Mouse (Mus musculus) kidney, adult 9 months (tissue): ENCODE data around the gene Bsn.
"Not testable (repeated sequence)": the region's sequence is repeated elsewhere in the genome, so short reads cannot be mapped to it uniquely, and the experiment has no call there.

Experiments
- DNase-seq: peaks from one replicate; pipeline ENCODE4 v3.0.0; 2022

Gene Bsn

DNA sequence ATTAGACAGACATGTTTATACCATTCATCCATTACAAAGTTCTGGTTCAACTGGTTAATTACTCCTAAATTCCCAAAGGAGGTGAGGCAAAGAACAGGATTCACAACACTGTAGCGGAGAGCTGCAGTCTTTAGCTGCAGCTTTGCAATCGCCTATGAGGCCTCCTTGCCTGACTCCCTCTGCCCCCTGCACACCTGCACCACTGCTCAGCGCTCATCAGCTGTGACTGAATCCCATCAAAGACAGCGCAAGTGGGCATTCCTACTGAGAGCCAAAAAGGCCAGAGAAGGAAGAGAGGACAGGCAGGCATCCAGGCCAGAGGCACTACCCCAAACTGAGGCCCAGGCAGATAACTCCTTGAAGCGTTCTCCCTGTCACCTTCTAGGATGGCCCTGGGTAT, 42.6 kb downstream of the Bsn start:
- DNase-seq: no peak

DNA sequence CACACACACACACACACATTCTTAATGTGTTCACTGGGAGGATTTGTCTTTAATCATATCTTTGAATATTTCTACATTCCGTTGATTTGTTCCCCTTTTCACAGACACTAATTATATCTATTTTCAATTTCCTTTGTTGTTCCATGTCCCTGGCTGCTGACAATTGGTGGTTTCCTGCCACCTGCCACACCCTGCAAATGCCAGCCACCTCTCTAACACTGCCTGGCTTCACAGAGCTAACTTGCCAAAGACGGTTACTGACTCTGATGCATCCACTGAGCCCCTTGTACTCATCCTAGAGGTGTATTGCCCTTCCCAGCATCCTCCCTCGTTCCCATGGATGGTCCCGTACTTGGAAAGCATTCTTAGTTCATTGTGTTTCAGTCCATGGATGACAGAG, 43.7 kb downstream of the Bsn start:
- no peak for DNase-seq

DNA sequence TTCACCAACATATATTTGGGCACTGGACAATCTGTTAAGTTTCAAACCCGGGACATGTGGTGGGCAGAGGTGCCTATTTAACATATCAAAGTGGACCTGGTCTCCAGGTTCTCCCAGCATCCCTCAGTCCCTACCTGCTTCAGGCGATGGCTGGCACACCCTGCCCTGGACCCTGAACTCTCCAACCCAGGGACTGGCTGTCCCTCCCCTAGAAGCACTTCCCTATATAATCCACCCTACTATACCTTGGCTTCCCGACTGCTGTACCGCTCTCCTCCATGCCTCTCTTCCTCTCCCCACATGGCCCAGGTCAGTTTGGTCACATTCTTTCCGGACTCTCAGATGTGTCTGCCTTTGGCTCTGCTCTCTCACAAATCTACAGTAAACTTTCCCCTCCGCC, 44.4 kb downstream of the Bsn start:
- DNase-seq: no peak

DNA sequence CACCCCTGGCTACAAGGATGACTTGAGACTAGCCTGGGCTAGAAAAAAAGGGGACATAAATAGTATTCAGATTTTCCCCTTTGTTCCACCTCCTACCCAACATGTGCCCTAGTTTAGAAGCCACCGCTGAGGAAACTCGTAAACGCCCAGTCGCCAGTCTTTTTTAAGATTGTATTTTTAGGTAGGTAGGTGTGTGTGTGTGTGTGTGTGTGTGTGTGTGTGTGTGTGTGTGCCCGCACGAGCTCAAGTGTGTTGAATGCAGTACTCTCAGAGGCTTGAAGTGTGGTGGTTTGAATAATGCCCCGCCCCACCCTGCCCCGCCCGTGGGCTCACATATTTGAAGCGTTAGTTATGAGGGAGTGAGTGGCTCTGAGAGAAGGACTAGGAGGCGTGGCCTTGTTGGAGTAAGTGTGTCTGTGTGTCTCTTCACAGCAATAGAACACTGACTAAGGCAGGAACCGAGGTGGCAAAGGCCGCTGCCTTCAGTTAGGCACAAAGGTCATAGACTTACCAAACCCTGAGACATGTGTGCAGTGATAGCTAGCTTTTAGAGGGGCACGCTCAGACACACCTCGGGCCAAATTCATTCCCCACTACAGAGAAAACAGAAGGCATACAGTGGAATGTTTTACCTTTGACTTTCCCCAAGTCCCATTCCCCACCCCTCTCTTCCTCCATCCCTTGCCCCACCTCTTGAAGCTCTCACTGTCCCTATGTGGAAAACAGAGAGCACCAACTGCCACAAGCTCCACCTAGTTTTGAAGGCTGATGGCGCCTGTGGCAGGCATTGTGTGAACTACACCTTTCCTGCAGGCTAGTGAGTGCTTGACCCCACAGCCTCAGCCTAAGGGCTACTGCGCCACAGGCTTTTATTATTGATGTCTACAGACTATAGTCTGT, 45.6 kb downstream of the Bsn start:
- no peak for DNase-seq

DNA sequence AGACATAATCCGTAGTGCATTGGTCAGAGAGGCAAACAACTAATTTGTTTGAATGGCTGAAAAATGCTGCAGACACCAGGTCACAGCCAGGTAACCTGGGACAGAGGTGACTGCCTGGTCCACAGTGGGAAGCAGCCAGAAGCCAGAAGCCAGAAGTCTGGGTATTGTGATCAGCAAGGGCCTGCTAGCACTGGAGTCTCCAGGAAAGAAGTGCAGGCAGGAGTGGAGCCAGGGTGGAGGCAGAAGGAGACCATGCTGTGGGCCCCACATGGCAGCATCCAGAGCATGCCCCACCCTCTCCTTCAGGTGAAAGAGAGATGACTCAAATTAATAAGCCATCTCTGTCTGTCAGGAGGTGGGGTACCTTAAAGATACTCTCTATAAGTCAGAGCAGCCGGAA, 46.7 kb downstream of the Bsn start:
- DNase-seq: no peak

DNA sequence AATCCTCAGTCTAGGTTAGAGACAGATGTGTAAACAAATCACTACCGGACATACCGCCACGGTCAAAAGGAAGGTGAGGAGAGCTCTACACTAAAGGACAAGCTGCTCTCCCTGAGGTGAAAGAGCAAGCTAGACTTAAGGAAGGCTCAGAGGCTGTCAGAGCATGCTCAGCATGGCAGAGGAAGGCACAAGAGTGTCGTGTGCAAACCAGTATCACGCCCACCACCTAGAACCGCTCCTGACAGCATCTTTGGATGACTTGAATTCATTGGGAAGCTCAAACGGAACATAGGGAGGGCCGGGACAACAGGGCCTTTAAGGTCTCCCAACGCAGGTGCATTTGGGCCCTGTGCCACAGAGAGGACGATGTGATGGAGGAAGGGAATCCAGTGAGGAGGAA, 48.8 kb downstream of the Bsn start:
- DNase-seq: no peak

DNA sequence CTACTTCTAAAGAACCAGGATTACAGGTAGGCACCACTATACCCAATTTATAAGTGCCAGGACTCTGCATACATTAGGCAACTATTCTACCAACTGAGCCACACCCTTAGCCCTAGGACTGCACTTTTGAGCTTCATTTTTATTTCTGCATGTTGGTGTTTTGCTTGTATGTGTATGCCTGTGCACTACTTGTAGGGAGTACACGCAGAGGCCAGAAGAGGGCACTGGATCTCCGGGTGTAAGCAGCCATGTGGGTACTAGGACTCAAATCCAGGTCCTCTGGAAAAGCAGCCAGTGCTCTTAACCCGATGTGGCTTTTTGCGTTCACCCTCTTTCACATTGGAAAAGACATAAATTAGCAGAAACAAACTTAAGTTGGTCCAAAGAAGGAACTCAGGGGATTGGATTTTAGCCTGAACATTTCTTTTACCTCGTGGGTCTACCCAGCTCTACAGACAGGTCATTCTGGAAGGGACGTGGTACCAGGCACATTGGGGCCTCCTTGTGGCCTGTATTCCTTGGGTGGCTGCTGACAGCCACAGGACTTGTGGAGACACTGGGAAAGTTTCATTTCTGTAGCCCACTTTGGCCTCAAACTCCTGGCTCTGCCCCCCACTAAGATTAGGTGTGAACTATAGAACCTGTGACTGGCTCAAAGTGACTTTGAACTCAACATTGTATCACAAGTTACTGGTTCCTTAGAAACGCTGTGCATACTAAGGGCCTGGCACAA, 50.1 kb downstream of the Bsn start:
- peak; percentile 22 for DNase-seq

DNA sequence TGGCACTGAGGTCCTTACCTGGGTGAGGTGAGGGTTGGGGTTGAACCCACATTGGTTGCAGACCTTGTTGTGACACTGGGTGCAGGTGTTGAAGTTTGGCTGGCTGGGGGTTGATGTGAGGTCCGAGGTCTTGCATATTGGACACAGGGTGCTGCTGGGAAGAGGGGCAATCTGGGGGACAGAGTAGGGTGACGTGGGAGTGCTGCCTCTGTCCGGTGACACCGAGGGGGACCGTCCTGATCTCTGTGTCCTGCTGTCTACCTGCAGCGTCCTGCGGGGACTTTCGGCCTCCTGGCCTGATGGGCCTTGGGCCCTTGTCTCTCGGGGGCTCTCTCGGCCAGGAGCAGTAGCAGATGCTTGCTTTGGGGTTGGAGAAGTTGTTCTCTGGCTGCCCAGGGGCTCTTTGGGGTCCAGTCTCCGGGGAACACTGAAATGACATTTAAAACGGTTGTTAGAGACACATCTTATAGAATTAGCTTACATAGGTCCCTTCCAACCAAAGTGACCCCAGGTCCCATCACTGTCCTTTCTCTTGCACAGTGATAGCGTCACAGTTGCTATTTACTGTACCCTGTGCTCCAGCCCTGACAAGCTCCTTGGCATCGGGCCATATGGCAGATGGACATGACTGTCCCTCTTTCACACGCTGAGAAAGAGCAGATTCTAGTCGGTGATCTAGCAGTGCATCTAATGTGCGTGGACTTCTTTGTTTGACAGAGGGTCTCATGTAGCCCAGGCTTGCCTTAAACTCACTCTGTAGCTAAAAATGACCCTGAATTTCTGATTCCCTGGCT, 50.8 kb downstream of the Bsn start:
- no peak for DNase-seq

DNA sequence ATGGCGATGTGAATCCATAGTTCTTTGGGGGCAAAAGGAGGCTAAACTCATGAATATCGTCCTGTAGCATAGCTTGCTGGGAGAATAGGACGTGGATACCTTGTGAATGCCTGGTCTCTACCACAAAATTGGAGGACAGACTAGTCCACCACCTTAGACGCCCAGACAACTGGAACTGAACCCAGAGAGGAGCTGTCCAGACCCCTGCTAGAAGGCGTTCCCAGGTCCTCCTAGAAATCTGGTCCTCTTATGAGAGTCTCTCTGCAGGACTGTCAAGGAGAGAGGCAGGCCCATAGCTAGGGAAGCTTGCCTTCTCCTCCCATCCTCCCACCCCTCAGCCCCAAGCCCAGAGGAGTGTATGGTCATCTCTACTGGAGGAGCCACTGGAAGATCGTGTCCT, 52.1 kb downstream of the Bsn start:
- DNase-seq: no peak

DNA sequence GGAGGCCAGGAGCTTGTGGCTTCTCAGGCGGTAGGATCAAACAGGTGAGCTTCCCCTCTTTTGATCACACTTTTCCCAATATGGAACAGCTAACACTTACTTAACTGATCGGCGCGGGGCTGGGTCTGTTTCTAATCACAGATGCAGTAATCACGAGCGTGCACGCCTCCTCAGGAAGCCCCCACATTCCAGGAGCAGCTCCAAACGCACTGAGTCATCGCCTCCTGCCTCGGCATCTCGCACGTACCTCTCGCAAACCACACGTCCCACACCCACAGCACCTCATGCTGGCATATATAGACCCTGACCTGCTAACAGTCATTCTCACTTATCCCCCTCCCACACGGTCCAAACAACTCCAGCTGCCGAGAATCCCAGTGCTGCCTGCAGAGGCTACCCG, 52.7 kb downstream of the Bsn start:
- DNase-seq: no peak

DNA sequence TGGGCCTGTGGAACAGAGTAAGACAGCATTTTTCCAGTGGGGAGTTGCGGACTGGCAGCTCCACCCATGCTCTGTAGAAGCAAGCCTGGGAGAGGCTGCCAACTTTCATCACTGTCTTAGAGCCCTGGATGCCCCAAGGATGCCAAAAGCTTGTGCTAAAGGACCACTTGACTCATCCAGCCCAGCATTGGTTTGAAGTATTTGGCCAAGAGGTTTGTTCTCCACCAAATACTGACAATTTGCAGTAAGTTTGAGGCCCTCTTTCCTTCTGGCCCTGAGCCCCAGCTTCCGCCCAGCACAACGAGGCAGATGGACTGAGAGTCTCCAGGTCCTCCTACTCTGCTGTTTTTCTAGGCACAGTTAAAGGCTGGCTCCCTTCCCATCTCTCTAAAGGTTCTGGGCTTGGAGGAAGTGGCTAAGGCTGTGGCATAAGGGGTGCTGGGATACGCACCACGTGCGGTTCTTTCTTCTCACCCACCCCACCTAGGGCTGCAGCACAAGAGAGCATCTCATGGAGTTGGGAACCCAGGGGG, 53.2 kb downstream of the Bsn start:
- no peak for DNase-seq

DNA sequence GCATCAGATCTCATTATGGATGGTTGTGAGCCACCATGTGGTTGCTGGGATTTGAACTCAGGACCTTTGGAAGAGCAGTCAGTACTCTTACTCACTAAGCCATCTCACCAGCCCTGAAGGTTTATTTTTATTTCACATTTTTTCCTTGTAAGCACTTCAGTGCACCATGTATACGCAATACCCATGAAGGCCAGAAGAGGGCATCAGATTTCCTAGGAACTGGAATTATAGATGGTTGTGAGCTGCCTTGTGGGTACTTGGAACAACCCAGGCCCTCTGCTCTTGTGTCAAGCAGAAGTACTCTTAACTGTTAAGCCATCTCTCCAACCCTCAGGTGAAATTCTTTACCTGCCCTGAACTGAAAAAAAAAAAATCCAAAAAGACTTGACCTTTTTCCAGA, 54.0 kb downstream of the Bsn start:
- DNase-seq: peak; percentile 46

DNA sequence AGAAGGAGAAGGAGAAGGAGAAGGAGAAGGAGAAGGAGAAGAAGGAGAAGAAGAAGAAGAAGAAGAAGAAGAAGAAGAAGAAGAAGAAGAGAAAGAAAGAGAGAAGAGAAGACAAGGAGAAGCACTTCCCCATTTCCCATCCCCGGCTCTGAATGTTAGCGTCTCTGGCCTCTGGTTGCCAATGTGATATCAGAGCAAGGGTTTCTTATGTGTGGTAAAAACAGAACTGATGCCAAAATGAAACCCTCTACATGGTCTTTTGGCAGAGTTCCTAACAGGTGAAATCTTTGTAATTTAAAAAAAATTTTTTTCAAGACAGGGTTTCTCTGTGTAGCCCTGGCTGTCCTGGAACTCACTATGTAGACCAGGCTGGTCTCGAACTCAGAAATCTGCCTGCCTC, 54.5 kb downstream of the Bsn start:
- DNase-seq: not testable (repeated sequence)

DNA sequence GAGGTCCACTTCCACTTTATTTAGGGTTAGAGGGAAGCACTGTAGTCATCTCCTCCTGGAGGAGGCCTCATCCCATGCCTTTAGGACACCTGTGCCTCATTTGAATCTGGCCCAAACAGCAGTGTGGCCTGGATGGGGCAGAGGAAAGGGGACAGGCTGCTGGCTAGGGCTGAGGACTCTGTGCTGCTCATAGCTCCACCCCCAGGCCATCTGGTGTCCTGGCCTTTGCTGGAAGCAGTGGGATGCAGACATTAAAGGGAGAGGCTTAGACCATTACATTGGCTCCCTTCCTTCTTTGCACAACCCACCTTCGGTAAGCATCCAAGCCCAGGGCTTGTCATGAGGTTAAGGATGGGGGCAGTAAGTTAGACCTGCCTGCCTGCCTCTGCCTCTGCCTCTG, 56.7 kb downstream of the Bsn start:
- no peak for DNase-seq

DNA sequence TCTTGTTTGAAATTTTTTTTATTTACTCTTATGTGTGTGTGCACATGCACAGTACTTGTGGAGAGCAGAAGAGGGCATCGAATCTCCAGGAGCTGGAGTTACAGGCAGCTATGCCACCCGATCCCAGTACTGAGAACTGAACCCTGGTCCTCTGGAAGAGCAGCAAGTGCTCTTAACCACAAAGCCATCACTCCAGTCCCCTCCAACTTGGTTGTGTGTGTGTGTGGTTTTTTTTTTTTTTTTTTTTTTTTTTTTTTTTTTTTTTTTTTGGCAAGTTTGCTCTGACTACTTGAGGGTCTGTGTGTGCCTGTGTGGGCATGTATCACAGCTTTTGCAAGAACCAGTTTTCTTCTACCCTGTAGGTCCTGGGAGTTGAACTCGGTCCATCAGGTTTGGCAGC, 57.8 kb downstream of the Bsn start:
- no peak for DNase-seq

DNA sequence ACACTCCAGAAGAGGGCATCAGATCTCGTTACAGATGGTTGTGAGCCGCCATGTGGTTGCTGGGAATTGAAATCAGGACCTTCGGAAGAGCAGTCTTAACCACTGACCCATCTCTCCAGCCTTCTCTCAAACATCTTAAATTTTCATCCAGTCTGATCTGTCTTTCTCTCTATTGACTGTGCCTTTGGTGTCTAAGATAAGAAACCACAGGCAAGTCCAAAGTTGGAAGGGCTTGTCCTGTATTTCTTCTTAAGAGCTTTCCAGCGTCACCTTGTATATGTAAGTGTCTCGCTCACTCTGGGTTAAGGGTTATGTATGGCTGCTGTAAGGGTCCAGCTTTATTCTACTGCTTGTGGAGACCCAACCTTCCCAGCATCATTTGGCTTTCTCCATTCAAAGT, 58.7 kb downstream of the Bsn start:
- DNase-seq: no peak

DNA sequence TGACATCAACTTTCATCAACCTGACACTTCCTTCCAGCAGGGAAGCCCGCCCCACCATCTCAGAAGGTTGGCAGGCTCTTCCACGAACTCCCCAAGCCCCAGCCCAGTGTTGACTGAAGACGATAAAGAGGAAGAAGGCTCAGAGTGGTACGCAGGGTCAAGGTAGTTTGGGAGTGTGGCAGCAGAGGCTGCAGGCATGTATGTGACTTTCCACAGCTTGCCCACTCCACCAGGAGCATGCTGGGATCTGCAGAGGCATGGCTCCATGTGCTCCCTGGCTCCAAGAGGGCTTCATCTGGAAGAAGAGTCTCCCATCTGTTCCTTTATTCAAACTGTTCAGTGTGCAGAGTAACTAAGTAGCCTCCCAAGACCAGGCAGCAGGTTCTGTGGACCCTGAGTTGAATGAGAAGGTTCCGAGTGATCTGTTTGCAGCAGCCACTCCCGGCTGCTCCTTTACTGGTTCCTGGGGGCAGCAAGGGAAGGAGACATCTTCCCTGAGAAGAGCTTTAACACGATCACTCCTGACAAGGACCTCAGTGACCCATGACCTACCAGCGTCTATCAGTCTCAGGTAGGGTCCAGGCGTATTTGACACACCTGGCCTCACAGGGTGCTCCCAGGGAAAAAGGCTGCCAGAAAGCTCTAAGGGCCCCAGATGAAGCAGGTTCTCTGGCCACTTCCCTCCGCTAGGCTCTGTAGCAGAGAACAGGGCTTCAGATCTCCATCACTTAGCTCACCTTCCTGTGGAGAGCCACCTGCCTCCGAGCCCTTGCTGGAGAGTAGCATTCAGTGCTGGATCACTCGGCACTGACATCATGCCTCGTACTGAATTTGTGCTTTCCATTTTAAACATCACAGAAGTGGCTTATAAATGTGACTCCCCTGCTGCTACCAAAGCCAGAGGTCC, 60.9 kb downstream of the Bsn start:
- no peak for DNase-seq

DNA sequence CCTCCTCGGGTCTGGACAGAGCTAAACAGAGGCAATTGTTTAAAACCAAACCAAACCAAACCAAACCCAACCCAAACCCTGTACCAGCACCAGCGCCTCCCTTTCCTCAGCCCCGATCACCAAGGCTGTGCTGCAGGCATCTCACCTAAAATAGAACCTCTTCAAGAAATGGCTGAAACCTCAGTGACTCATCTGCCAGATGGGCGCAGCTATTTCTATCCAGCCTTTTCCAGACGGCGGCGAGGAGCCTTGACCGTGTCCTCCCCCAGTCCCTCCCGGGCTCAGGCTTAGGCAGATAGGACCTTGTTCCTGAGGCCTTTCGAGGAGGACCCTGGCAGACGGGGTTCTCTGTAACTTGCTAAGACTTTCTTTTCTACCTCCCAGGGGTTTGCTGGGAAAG, 61.9 kb downstream of the Bsn start:
- DNase-seq: no peak

DNA sequence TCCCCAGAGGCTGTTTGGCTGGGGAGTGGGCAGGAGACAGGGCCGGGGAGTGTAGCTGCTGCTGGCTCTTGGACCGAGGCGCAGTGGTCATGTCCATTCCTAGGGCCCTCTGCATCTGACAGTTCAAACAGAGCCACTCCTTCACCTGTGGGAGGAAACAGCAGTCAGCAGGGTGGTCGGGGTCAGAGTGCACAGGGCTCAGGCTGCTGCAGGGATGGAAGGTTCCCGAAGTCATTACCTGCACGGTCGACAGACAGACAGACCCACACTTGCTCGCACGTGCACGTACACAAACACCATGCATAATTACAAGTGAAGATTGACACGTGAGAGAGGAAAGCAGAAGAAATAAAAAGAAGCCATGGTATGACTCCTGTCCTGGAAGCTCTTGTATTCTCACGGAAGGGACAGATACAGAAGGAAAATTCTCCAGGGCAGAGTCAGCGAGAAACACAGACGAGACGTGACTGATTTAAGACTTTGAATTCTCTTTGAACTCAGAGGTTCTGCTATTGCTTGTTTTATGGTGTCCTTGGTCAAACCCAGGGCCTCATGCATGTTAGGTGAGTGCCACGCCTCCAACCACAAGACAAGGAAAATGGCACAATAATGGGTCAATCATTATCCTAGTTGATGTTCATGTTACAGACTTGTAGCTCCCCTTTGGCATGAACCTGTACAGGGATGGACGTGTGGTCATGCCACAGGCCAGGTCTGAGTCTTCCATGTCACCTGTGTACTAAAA, 63.6 kb downstream of the Bsn start:
- DNase-seq: no peak

DNA sequence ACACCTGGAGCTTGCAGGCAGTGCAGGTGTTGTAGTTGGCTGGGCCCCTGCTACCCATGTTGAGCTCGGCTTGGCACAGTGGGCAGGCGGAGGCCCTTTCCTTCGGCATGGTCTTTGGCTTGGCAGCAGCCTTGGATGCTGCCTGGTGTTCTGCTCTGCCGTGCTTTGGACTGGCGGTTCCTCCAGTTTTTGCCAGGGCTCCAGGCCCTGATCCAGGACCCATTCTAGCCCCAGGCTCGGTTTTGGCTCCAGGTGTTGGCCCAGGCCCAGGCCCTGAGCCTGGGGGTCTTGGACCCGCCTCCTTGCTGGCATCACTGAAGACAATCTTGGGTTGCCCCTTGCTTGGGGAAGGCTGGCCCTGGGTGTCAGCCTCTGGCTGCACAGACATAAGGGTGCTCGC, 64.5 kb downstream of the Bsn start:
- no peak for DNase-seq

DNA sequence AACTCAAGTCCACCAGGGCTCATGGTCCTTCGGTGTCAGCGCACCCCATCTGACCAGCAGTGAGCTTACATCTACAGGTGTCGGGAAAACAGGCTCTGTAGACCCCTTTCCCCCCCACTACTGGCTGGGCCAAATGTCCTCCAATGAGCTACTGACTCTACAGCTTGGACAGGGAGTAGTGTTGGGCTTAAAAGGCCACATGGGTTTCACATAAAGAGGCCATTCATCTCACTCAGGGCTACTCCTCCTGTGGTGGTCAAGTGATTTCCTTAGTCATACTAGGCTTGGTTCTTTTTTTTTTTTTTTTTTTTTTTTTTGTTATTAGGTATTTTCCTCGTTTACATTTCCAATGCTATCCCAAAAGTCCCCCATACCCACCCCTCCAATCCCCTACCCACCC, 66.3 kb downstream of the Bsn start:
- DNase-seq: no peak
